Mouse (Mus musculus): Measurements from ENCODE around the gene Dot1l.
"Not testable (repeated sequence)": the region's sequence is repeated elsewhere in the genome, so short reads cannot be mapped to it uniquely, and the experiment has no call there.

DNA sequence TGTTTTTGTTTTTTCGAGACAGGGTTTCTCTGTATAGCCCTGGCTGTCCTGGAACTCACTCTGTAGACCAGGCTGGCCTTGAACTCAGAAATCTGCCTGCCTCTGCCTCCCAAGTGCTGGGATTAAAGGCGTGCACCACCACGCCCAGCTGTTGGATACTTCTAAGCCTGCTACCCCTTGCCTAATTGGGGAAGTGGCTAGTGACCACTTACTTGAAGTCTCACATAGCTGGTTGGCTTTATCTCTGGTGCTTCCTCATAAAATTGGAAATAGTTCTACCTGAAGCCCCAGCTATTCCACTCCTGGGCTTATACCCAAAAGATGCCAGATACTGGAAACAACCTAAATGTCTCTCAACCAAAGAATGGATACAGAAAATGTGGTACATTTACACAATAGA, 61.3 kb downstream of the Dot1l start:
- not testable (repeated sequence) for TF ChIP-seq POLR2A (IDR thresholded peaks at IDR 0.05; ENCODE audit: borderline replicate concordance, extremely low read depth, low read depth, low read length); CTCF (IDR thresholded peaks at IDR 0.05; ENCODE audit: insufficient read depth, low read length)

Measured in lung, adult 2 months (tissue).